Mouse (Mus musculus) heart, postnatal 0 days (tissue): ENCODE measurements at regions not wholly inside any gene's neighbourhood (a gene's known extent, or its start where the extent isn't known, plus 50 kb on each side); places are given as distances from the start of the nearest gene placed in this dataset.
A peak's percentile ranks its signal among the peaks of the same experiment; 100 is the strongest.

Experiments
- ATAC-seq: fragments of 200-750 bp; cut with Nextera tagmentation; 2 replicates; pipeline ENCODE4 v1.8.0; 2017; ENCODE audit warnings: low read depth, moderate number of reproducible peaks, moderate library complexity; ENCODE audit not compliant: insufficient read depth
- DNase-seq: peaks from one replicate; pipeline ENCODE4 v3.0.0-alpha.2; 2016; ENCODE audit warnings: low spot score
- H3K27ac ChIP-seq: fragments of 300-500 bp; sonication (generic); 2 replicates; pipeline ENCODE4 v1.5.1; 2014; ENCODE audit warnings: low read depth, mild to moderate bottlenecking
- H3K27me3 ChIP-seq: fragments of 300-500 bp; sonication (generic); 2 replicates; pipeline ENCODE4 v1.6.1; 2014; ENCODE audit warnings: low read length, mixed read lengths; ENCODE audit not compliant: control insufficient read depth, insufficient read depth
- H3K36me3 ChIP-seq: fragments of 300-500 bp; sonication (generic); replicated peaks from 2 replicates; pipeline ENCODE4 v1.6.1; 2014; ENCODE audit warnings: low read length, mixed read lengths; ENCODE audit not compliant: control insufficient read depth, insufficient read depth
- H3K4me1 ChIP-seq: fragments of 300-500 bp; sonication (generic); 2 replicates; pipeline ENCODE4 v1.6.1; 2014; ENCODE audit warnings: antibody characterized with exemption; ENCODE audit not compliant: control insufficient read depth, insufficient read depth
- H3K4me2 ChIP-seq: fragments of 300-500 bp; sonication (generic); 2 replicates; pipeline ENCODE4 v1.6.1; 2014; ENCODE audit warnings: low read depth, mild to moderate bottlenecking, low read length, moderate library complexity
- H3K4me3 ChIP-seq: fragments of 300-500 bp; sonication (generic); 2 replicates; pipeline ENCODE4 v1.5.1; 2014; ENCODE audit warnings: low read depth, low read length
- H3K9ac ChIP-seq: fragments of 300-500 bp; sonication (generic); replicated peaks from 2 replicates; pipeline ENCODE4 v1.6.1; 2014; ENCODE audit warnings: low read depth, low read length, mixed read lengths
- H3K9me3 ChIP-seq: fragments of 300-500 bp; sonication (generic); replicated peaks from 2 replicates; pipeline ENCODE4 v1.6.1; 2016; ENCODE audit warnings: low read length; ENCODE audit not compliant: control insufficient read depth
- CTCF ChIP-seq: IDR thresholded peaks from 2 replicates; pipeline ENCODE4 v1.5.1; 2016; ENCODE audit warnings: antibody characterized with exemption, control low read depth, low read depth
- EP300 ChIP-seq: IDR thresholded peaks from 2 replicates; pipeline ENCODE4 v1.6.1; 2016; ENCODE audit warnings: antibody characterized with exemption, low read depth
- WGBS: fragments of 180-500 bp; shearing (Covaris S2); extraction: QIAGEN DNeasy Blood & Tissue Kit; methylation state at CpG from one replicate; pipeline ENCODE4 v1.1.7; 2014; 5-methylcytosine and 5-hydroxymethylcytosine counted together

DNA sequence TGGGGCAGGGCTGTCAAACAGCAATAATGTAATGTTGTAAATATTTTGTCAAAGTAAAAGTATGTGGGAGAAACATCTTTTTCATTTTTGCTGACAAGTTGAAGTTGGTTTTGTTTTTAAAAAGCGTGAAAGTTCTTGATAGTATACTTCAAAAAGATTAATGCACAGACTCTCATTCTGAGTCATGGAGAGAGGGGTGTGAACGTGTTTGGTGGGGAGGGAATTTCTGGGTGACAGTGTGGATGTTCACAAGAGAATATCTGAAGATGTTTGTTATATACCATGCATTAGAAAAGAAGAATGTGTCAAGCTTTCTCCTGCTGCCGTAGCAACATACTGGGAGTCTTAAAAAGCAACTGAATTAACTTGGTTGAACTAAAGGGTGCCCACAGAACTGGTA lies 57.0 kb downstream of the Rps29 start:
- TF ChIP-seq CTCF (no peak), EP300 (no peak)
- no peak overlapping the region for H3K27ac ChIP-seq
- ATAC-seq: no peak
- no peaks in the 10 kb centered on the region for H3K27me3 ChIP-seq
- H3K4me1 ChIP-seq: no peaks in the 10 kb centered on the region
- no peak for DNase-seq
- H3K9ac ChIP-seq: no peak overlapping the region
- no peaks in the 10 kb centered on the region for H3K36me3 ChIP-seq
- H3K4me2 ChIP-seq: no peak overlapping the region
- H3K4me3 ChIP-seq: no peak overlapping the region
- WGBS: 60% methylated on average over 3 of the region's 3 CpGs
- H3K9me3 ChIP-seq: no peaks in the 10 kb centered on the region

GRCm38 (mm10) chr12:69094856-69095255 lies 64.1 kb downstream of the Rps29 start:
- no peaks in the 10 kb centered on the region for H3K27me3 ChIP-seq
- no peaks in the 10 kb centered on the region for H3K4me1 ChIP-seq
- H3K4me2 ChIP-seq: no peak overlapping the region
- H3K9me3 ChIP-seq: no peaks in the 10 kb centered on the region
- WGBS: 76% methylated on average over 8 of the region's 8 CpGs
- TF ChIP-seq CTCF (no peak), EP300 (no peak)
- H3K27ac ChIP-seq: no peak overlapping the region
- DNase-seq: no peak
- no peak for ATAC-seq
- no peaks in the 10 kb centered on the region for H3K36me3 ChIP-seq
- H3K9ac ChIP-seq: no peak overlapping the region
- no peak overlapping the region for H3K4me3 ChIP-seq

GRCm38 (mm10) chr12:69093073-69093797 lies 65.8 kb downstream of the Rps29 start:
- H3K4me3 ChIP-seq: no peak overlapping the region
- 62% methylated on average over 13 of the region's 13 CpGs for WGBS
- 0 out of 2 replicates have a peak, but pooled peaks have one; percentile 12 for TF ChIP-seq CTCF
- no peak for TF ChIP-seq EP300
- ATAC-seq: no peak
- no peak overlapping the region for H3K4me2 ChIP-seq
- no peak overlapping the region for H3K27ac ChIP-seq
- H3K27me3 ChIP-seq: no peaks in the 10 kb centered on the region
- H3K36me3 ChIP-seq: no peaks in the 10 kb centered on the region
- DNase-seq: no peak
- H3K9me3 ChIP-seq: no peaks in the 10 kb centered on the region
- H3K9ac ChIP-seq: no peak overlapping the region
- no peaks in the 10 kb centered on the region for H3K4me1 ChIP-seq

- Histone ChIP-seq H3K4me1 (no peaks in the 10 kb centered on the region), H3K36me3 (no peaks in the 10 kb centered on the region), H3K4me2 (no peak overlapping the region), H3K4me3 (no peak overlapping the region), H3K27me3 (no peaks in the 10 kb centered on the region), H3K27ac (no peak overlapping the region), H3K9me3 (no peaks in the 10 kb centered on the region), H3K9ac (no peak overlapping the region)
- ATAC-seq: no peak
- TF ChIP-seq CTCF (peak; percentile 71), EP300 (no peak)
- 62% methylated on average over 9 of the region's 9 CpGs for WGBS
- DNase-seq: no peak
Observed at GRCm38 (mm10) chr12:69087928-69088609, 70.9 kb downstream of the Rps29 start.

DNA sequence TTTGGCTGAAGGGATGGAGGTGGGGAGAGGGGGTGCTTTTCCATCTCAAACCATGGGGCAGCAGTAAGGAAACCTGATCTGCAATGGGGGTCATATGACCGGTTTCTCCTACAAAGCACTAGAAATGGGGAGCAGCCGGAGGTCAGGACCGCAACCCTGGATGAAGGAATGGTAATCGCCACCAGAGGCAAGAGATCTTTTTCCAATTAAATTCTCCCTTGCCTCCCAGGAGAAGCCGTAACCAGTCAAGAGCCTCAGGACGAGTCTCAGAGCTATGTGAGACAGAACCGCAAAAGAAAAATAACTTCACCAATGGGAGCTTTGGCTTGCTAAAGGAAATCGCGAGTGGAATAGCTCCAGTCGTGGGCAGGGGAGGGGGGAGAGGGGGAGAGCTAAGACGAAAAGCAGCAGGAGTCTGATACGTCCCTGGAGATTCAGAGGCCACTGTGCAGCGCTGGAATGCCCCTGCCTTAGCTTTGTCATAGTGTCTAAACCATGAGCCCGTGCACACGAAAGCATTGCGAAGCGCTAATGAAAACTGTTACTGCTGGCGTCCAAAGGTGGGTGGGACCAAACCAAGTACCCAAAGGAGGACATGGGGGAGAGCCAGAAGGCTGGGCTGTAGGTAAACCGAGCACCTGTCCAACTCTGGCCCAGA lies 73.3 kb downstream of the Rps29 start:
- Histone ChIP-seq H3K4me3 (no peak overlapping the region), H3K9ac (no peak overlapping the region), H3K4me2 (peak overlapping the region; percentile 4; the same call in 1 of the 2 replicates), H3K36me3 (no peaks in the 10 kb centered on the region), H3K27me3 (no peaks in the 10 kb centered on the region), H3K4me1 (no peaks in the 10 kb centered on the region), H3K9me3 (no peaks in the 10 kb centered on the region), H3K27ac (no peak overlapping the region)
- TF ChIP-seq CTCF (no peak), EP300 (no peak)
- no peak for ATAC-seq
- 29% methylated on average over 19 of the region's 19 CpGs for WGBS
- DNase-seq: no peak
